Mouse (Mus musculus) heart, postnatal 25 days (tissue): Measurements from ENCODE around the gene Pspn. TPM values are rescaled to one million over a fixed set of nuclear protein-coding genes. Genes with fewer than 3 reads are reported as not detected.

ENCODE experiments used
- DNase-seq: peaks from one replicate; pipeline ENCODE4 v3.0.0; 2022; ENCODE audit warnings: low spot score
- intact Hi-C: fragments of 180-260 bp; cut with DNase I; formaldehyde crosslinking; loops from one replicate; pipeline ENCODE4 v1.15.1; 2025
- total RNA-seq, 2 experiments: library from RNA; stranded (reverse); gene quantifications; 2 replicates each; pipeline ENCODE4 v1.2.3; 2021

Pspn gene
- total RNA-seq, 2 experiments from 2014 or later, result not detected

GRCm38 (mm10) chr17:56999414-56999813 is 404 bp downstream of the Pspn start:
- no peak for DNase-seq
- intact Hi-C loops, result loop anchor here (5.0 kb wide), 3 partner anchors 98 to 333 kb away; no protein-coding TSS in a partner anchor

- DNase-seq, result peak; percentile 96
- intact Hi-C loops, result loop anchor here (2.0 to 5.0 kb wide), 4 partner anchors 14 to 335 kb away; partner anchors contain the start of genes Gm17949 and Gtf2f1
Measured at GRCm38 (mm10) chr17:56997029-56997667, 2.7 kb downstream of the Pspn start, which contains the start of gene Alkbh7. Gene Alkbh7 (plus strand): TSS chr17:56997339.

GRCm38 (mm10) chr17:56996506-56996905 is 3.3 kb downstream of the Pspn start:
- DNase-seq, result no peak
- intact Hi-C loops, result loop anchor here (1.0 to 5.0 kb wide), 5 partner anchors 14 to 336 kb away; partner anchors contain the start of genes Gm17949 and Gtf2f1

- DNase-seq, result no peak
- intact Hi-C loops, result loop anchor here (5.0 kb wide), 3 partner anchors 102 to 337 kb away; no protein-coding TSS in a partner anchor
Measured at GRCm38 (mm10) chr17:56995046-56995445, 4.8 kb downstream of the Pspn start.

- no peak for DNase-seq
- intact Hi-C loops, result loop anchor here (5.0 kb wide), 1 partner anchor 66 kb away; the partner anchor contains the start of genes Crb3 and Slc25a23
Measured at GRCm38 (mm10) chr17:56990966-56991365, 8.9 kb downstream of the Pspn start.

- intact Hi-C loops, result loop anchor here (5.0 kb wide), 1 partner anchor 67 kb away; the partner anchor contains the start of genes Crb3 and Slc25a23
- peak; percentile 93 for DNase-seq
Measured at GRCm38 (mm10) chr17:56990115-56990746, 9.6 kb downstream of the Pspn start, which contains the start of gene Clpp. Gene Clpp (plus strand): TSS chr17:56990305.

- intact Hi-C loops, result loop anchor here (5.0 kb wide), 1 partner anchor 68 kb away; the partner anchor contains the start of genes Crb3 and Slc25a23
- DNase-seq, result no peak
Measured at GRCm38 (mm10) chr17:56989467-56990114, 10.2 kb downstream of the Pspn start.

- intact Hi-C loops, result no loop called here
- no peak for DNase-seq
Measured at GRCm38 (mm10) chr17:56988921-56989430, 10.8 kb downstream of the Pspn start.

- no peak for DNase-seq
- intact Hi-C loops, result no loop called here
Measured at GRCm38 (mm10) chr17:56988441-56988840, 11.4 kb downstream of the Pspn start.

GRCm38 (mm10) chr17:56986105-56986805 is 13.6 kb downstream of the Pspn start:
- intact Hi-C loops, result no loop called here
- DNase-seq, result no peak

- DNase-seq, result no peak
- intact Hi-C loops, result no loop called here
Measured at GRCm38 (mm10) chr17:56985656-56986055, 14.2 kb downstream of the Pspn start.

- intact Hi-C loops, result no loop called here
Measured at GRCm38 (mm10) chr17:56984886-56985285, 14.9 kb downstream of the Pspn start.

GRCm38 (mm10) chr17:56982013-56982412 is 17.8 kb downstream of the Pspn start, which contains the start of gene Acer1:
Gene Acer1 (minus strand): TSS chr17:56982126.
- no peak for DNase-seq
- intact Hi-C loops, result no loop called here

More at GRCm38 (mm10) chr17:56984886-56985285, 14.9 kb downstream of the Pspn start:
- no peak for DNase-seq

- intact Hi-C loops, result no loop called here
- no peak for DNase-seq
Measured at GRCm38 (mm10) chr17:56981049-56981448, 18.8 kb downstream of the Pspn start.

GRCm38 (mm10) chr17:56979524-56979923 is 20.3 kb downstream of the Pspn start:
- DNase-seq, result no peak
- intact Hi-C loops, result no loop called here

- intact Hi-C loops, result no loop called here
- no peak for DNase-seq
Measured at GRCm38 (mm10) chr17:56976531-56977390, 23.1 kb downstream of the Pspn start.

GRCm38 (mm10) chr17:56975391-56975790 is 24.4 kb downstream of the Pspn start:
- DNase-seq, result no peak
- intact Hi-C loops, result no loop called here

GRCm38 (mm10) chr17:56974708-56975240 is 25.0 kb downstream of the Pspn start:
- intact Hi-C loops, result no loop called here
- DNase-seq, result no peak
